Mouse (Mus musculus) ES-Bruce4 (cell line): ENCODE data around the gene Slc34a2. TPM values are rescaled to one million over a fixed set of nuclear protein-coding genes. Genes with fewer than 3 reads are reported as not detected.

Experiments
- H3K27ac ChIP-seq: 2 replicates; pipeline ENCODE4 v1.5.1; 2012; ENCODE audit warnings: low read length, inconsistent platforms; ENCODE audit not compliant: insufficient read depth
- H3K27me3 ChIP-seq: 2 replicates; pipeline ENCODE4 v1.6.1; 2012; ENCODE audit warnings: mild to moderate bottlenecking, low read length, inconsistent platforms; ENCODE audit not compliant: control insufficient read depth, poor library complexity, insufficient read depth, severe bottlenecking
- H3K36me3 ChIP-seq: 2 replicates; pipeline ENCODE4 v1.6.1; 2012; ENCODE audit warnings: inconsistent platforms, mild to moderate bottlenecking, low read length, moderate library complexity; ENCODE audit not compliant: control insufficient read depth, poor library complexity, insufficient read depth, severe bottlenecking
- H3K4me1 ChIP-seq: one replicate; pipeline ENCODE4 v1.8.1; 2011; ENCODE audit warnings: low read length; ENCODE audit not compliant: control insufficient read depth, insufficient read depth
- H3K4me3 ChIP-seq: 2 replicates; pipeline ENCODE4 v1.5.1; 2011; ENCODE audit warnings: low read depth, mild to moderate bottlenecking, low read length
- H3K9ac ChIP-seq: 2 replicates; pipeline ENCODE4 v1.6.1; 2012; ENCODE audit warnings: low read depth, mild to moderate bottlenecking, inconsistent platforms; ENCODE audit not compliant: poor library complexity, severe bottlenecking
- H3K9me3 ChIP-seq: replicated peaks from 2 replicates; pipeline ENCODE4 v1.6.1; 2012; ENCODE audit warnings: mild to moderate bottlenecking, low read length, inconsistent platforms; ENCODE audit not compliant: control insufficient read depth, poor library complexity, insufficient read depth, severe bottlenecking
- CTCF ChIP-seq: IDR thresholded peaks from one replicate; pipeline ENCODE4 v1.8.1; 2011; ENCODE audit warnings: low read depth, low read length
- EP300 ChIP-seq: IDR thresholded peaks from 2 replicates; pipeline ENCODE4 v1.6.1; 2011; ENCODE audit warnings: low read depth, low read length; ENCODE audit not compliant: insufficient read depth
- POLR2A ChIP-seq: IDR thresholded peaks from one replicate; pipeline ENCODE4 v1.8.1; 2011; ENCODE audit warnings: low read length; ENCODE audit not compliant: insufficient read depth
- polyA plus RNA-seq: library from polyadenylated mRNA; stranded (reverse); fragments of >200 nt; gene quantifications from 2 replicates; pipeline ENCODE4 v1.2.4, GENCODE M21; 2011; ENCODE audit warnings: low read depth; ENCODE audit not compliant: missing spikeins, insufficient read depth, insufficient read length

The Slc34a2 gene
- polyA plus RNA-seq, 1 experiment = 1.8 TPM

DNA sequence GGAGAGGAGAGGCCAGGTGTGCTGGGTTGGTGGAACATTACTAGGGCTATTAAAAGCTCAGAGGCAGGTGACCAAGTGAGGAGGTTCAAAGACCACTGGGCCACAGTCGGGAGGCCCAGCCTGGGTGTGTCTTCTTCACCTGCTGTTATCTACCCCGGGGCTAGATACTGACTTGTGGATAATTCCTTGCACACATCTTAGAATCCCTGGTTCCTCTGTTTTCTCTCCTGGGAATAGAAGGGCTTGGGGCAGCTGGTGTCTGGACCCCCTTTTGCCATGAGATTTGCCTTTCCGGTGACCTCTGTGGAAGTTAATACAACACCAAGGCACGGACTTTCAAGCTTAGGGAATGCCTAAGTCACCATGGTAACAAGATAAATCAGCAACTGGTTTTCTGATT, 72.3 kb downstream of the Slc34a2 start:
- no peak overlapping the region for H3K27ac ChIP-seq
- TF ChIP-seq CTCF (no peak), EP300 (no peak), POLR2A (no peak)
- no peaks in the 10 kb centered on the region for H3K36me3 ChIP-seq

DNA sequence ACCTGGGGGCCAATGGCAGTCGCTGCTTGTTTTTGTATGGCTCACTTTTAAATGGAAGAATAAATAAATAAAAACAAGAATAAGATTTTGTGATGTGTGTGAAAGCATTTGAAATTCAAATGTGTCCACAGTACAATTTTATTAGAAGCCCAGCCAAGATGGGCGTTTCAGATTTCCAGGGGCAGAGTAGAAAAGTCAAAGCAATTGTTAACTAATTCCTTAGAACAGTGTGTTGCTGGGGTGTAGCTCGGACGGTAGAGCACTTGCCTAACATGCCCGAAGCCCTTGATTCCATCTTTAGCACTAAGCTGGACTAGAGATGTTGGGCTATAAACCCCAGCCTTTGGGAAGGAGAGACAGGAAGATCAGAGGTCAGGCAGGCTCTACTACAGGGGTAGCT, 73.2 kb downstream of the Slc34a2 start:
- no peak overlapping the region for H3K4me3 ChIP-seq
- TF ChIP-seq CTCF = no peak
- TF ChIP-seq POLR2A = no peak
- TF ChIP-seq EP300 = no peak
- no peak overlapping the region for H3K9ac ChIP-seq
- H3K4me1 ChIP-seq = peaks cover 3% of the 10 kb centered on the region
- H3K27ac ChIP-seq = no peak overlapping the region
- no peaks in the 10 kb centered on the region for H3K27me3 ChIP-seq
- H3K36me3 ChIP-seq = no peaks in the 10 kb centered on the region
- H3K9me3 ChIP-seq = no peaks in the 10 kb centered on the region

More for the DNA sequence above, 72.3 kb downstream of the Slc34a2 start:
- H3K9me3 ChIP-seq = no peaks in the 10 kb centered on the region
- H3K4me1 ChIP-seq = peaks cover 3% of the 10 kb centered on the region
- no peaks in the 10 kb centered on the region for H3K27me3 ChIP-seq
- H3K4me3 ChIP-seq = no peak overlapping the region
- H3K9ac ChIP-seq = no peak overlapping the region

DNA sequence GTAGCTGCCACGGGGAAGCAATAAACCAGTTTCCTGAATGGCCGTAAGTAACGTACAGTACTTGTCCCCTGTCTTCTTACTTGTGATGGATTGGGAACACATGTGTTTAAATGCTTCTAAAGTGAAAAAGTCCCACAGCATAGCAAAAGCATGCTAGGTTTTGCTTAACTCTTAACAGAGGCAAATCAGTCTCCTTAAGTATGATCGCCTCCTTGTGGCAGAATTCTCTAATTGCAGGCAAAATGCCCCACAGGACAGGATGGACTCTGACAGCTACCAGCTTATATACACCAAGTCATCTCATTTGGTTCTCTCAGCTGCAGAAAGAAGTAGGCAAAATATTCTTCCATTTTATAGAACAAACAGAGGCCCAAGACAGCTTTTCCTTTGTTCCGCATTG, 75.1 kb downstream of the Slc34a2 start:
- no peaks in the 10 kb centered on the region for H3K36me3 ChIP-seq
- no peak overlapping the region for H3K9ac ChIP-seq
- H3K27me3 ChIP-seq = no peaks in the 10 kb centered on the region
- H3K27ac ChIP-seq = no peak overlapping the region
- H3K9me3 ChIP-seq = no peaks in the 10 kb centered on the region
- H3K4me1 ChIP-seq = peaks cover 3% of the 10 kb centered on the region
- TF ChIP-seq CTCF = no peak
- no peak for TF ChIP-seq EP300
- no peak for TF ChIP-seq POLR2A
- no peak overlapping the region for H3K4me3 ChIP-seq

- H3K9me3 ChIP-seq = no peaks in the 10 kb centered on the region
- H3K36me3 ChIP-seq = no peaks in the 10 kb centered on the region
- H3K27ac ChIP-seq = no peak overlapping the region
- peaks cover 3% of the 10 kb centered on the region for H3K4me1 ChIP-seq
- TF ChIP-seq POLR2A (no peak), EP300 (no peak), CTCF (no peak)
- no peak overlapping the region for H3K4me3 ChIP-seq
- no peak overlapping the region for H3K9ac ChIP-seq
- no peaks in the 10 kb centered on the region for H3K27me3 ChIP-seq
Measured at GRCm38 (mm10) chr5:53114616-53115267, 76.9 kb downstream of the Slc34a2 start.

GRCm38 (mm10) chr5:53118212-53118611, 80.3 kb downstream of the Slc34a2 start:
- Histone ChIP-seq H3K27me3 (no peaks in the 10 kb centered on the region), H3K36me3 (no peaks in the 10 kb centered on the region), H3K4me1 (no peaks in the 10 kb centered on the region), H3K27ac (no peak overlapping the region), H3K4me3 (no peak overlapping the region), H3K9ac (no peak overlapping the region), H3K9me3 (no peaks in the 10 kb centered on the region)
- TF ChIP-seq POLR2A = no peak
- TF ChIP-seq EP300 = no peak
- no peak for TF ChIP-seq CTCF

GRCm38 (mm10) chr5:53119689-53120088, 81.8 kb downstream of the Slc34a2 start:
- Histone ChIP-seq H3K27ac (no peak overlapping the region), H3K9ac (no peak overlapping the region), H3K27me3 (no peaks in the 10 kb centered on the region), H3K4me3 (no peak overlapping the region), H3K36me3 (no peaks in the 10 kb centered on the region), H3K4me1 (no peaks in the 10 kb centered on the region), H3K9me3 (no peaks in the 10 kb centered on the region)
- no peak for TF ChIP-seq EP300
- TF ChIP-seq POLR2A = no peak
- TF ChIP-seq CTCF = no peak

Other genes starting within 250 kb of the Slc34a2 start
- gene Anapc4, start 204.1 kb upstream of the Slc34a2 start, polyA plus RNA-seq = 67.2 and 72.1 TPM in 2 replicates
- 6.1 and 6.2 TPM in 2 replicates for gene Sel1l3, start 175.8 kb downstream of the Slc34a2 start, polyA plus RNA-seq
- 20.0 and 33.1 TPM in 2 replicates for gene Smim20, start 229.0 kb downstream of the Slc34a2 start, polyA plus RNA-seq